Mouse (Mus musculus): ENCODE results near the gene Hoxd9.

DNA sequence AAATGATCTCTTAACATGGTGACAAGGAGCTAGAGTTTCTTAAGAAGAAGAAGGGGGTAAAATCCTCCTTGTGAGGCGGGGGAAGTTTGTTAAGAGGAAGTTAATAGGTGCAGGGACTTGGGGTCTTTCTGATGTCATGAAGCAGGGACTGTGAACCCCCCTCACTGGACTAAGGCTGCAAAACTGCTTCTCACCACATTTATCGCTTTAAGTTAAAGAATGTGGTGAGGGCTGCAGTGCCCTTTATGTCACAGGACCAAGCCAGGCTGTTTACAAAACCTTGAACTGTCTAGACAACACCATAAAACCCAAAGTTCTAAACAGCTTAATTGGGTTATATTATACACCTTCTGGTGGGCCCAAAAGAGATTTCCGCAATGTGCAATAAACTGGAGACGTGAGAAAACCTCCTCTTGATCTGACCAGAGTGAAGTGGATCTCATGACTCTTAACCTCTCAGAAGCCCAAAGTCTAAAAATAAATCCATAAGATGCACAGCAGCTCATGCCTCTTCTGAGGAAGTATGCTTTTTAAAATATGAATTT is 12.4 kb upstream of the Hoxd9 start:
- no peak for TF ChIP-seq CTCF (IDR thresholded peaks at IDR 0.05; ENCODE audit: borderline replicate concordance, control insufficient read depth, extremely low read depth, insufficient read depth, low read length, poor library complexity)
- TF ChIP-seq POLR2A (IDR thresholded peaks at IDR 0.05; ENCODE audit: control insufficient read depth, extremely low read depth, insufficient read depth, low read length, poor library complexity) = no peak

All from thymus, adult 2 months (tissue).